Mouse (Mus musculus) intestine, embryonic 14.5 days (tissue): Measurements from ENCODE around the gene Ppp1cb. TPM values are rescaled to one million over a fixed set of nuclear protein-coding genes. Genes with fewer than 3 reads are reported as not detected.
"Not testable (repeated sequence)": the region's sequence is repeated elsewhere in the genome, so short reads cannot be mapped to it uniquely, and the experiment has no call there.

Experiments
- ATAC-seq: fragments of 200-750 bp; cut with Nextera tagmentation; replicated peaks from 2 replicates; pipeline ENCODE4 v1.8.0; 2017; ENCODE audit warnings: low read depth, moderate number of reproducible peaks, moderate TSS enrichment, moderate library complexity; ENCODE audit not compliant: low FRiP score, low TSS enrichment
- DNase-seq: peaks from one replicate; pipeline ENCODE4 v3.0.0-alpha.2; 2018; ENCODE audit warnings: low spot score
- H3K27ac ChIP-seq: fragments of 300-500 bp; sonication (generic); 2 replicates; pipeline ENCODE4 v1.5.1; 2014; ENCODE audit warnings: low read depth, mild to moderate bottlenecking, control low read depth
- H3K27me3 ChIP-seq: fragments of 300-500 bp; sonication (generic); replicated peaks from 2 replicates; pipeline ENCODE4 v1.6.1; 2014; ENCODE audit warnings: low read length, control low read depth; ENCODE audit not compliant: control insufficient read depth, insufficient read depth
- H3K36me3 ChIP-seq: fragments of 300-500 bp; sonication (generic); 2 replicates; pipeline ENCODE4 v1.6.1; 2014; ENCODE audit warnings: low read length, control low read depth; ENCODE audit not compliant: control insufficient read depth, insufficient read depth
- H3K4me1 ChIP-seq: fragments of 300-500 bp; sonication (generic); replicated peaks from 2 replicates; pipeline ENCODE4 v1.6.1; 2014; ENCODE audit warnings: low read length, control low read depth, mixed read lengths; ENCODE audit not compliant: control insufficient read depth, insufficient read depth
- H3K4me2 ChIP-seq: fragments of 300-500 bp; sonication (generic); 2 replicates; pipeline ENCODE4 v1.6.1; 2014; ENCODE audit warnings: low read length
- H3K4me3 ChIP-seq: fragments of 300-500 bp; sonication (generic); 2 replicates; pipeline ENCODE4 v1.5.1; 2014; ENCODE audit warnings: low read depth, low read length, control low read depth, mixed read lengths
- H3K9ac ChIP-seq: fragments of 300-500 bp; sonication (generic); 2 replicates; pipeline ENCODE4 v1.6.1; 2014; ENCODE audit warnings: mild to moderate bottlenecking, low read length
- H3K9me3 ChIP-seq: fragments of 300-500 bp; sonication (generic); 2 replicates; pipeline ENCODE4 v1.6.1; 2016; ENCODE audit warnings: low read length, control low read depth; ENCODE audit not compliant: control insufficient read depth
- whole genome bisulfite sequencing: fragments of 180-500 bp; shearing (Covaris S2); extraction: QIAGEN DNeasy Blood & Tissue Kit; methylation state at CpG from one replicate; pipeline ENCODE4 v1.1.7; 2014; 5-methylcytosine and 5-hydroxymethylcytosine counted together
- polyA plus RNA-seq: library from polyadenylated mRNA; unstranded; fragments of >200 nt; fragmentation: Nextera tagmentation; extraction: Ambion mirVana; gene quantifications from 2 replicates; pipeline ENCODE4 v1.2.1, GENCODE M21; 2014

Ppp1cb gene
- polyA plus RNA-seq, 1 experiment from 2014 or later = 239 TPM

DNA sequence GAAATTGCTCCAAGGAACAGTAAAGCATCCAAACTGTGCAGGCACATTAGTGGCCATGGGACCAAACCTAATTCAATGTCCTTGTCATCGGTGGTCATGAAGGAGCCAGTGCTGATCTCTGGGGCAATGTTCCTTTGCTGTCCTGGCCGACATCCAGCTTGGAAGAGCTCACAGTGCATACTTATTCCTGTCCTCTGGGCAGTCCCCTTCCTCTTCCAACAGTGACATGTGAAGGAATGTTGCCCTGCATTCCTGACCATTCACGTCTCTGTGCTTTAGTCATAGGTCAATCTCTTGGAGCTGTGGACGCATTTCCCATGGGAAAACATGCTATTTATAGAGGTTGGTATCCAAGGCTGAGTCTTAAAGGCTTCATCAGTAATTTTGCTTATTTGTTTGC, 41.8 kb upstream of the Ppp1cb start:
- H3K36me3 ChIP-seq = no peaks in the 10 kb centered on the region
- H3K4me1 ChIP-seq = peaks cover 19% of the 10 kb centered on the region
- H3K4me2 ChIP-seq = no peak overlapping the region
- no peak overlapping the region for H3K4me3 ChIP-seq
- ATAC-seq (no peak), DNase-seq (no peak)
- H3K27ac ChIP-seq = no peak overlapping the region
- H3K27me3 ChIP-seq = no peaks in the 10 kb centered on the region
- 54% methylated on average over 4 of the region's 4 CpGs for WGBS
- H3K9me3 ChIP-seq = no peaks in the 10 kb centered on the region
- H3K9ac ChIP-seq = no peak overlapping the region

DNA sequence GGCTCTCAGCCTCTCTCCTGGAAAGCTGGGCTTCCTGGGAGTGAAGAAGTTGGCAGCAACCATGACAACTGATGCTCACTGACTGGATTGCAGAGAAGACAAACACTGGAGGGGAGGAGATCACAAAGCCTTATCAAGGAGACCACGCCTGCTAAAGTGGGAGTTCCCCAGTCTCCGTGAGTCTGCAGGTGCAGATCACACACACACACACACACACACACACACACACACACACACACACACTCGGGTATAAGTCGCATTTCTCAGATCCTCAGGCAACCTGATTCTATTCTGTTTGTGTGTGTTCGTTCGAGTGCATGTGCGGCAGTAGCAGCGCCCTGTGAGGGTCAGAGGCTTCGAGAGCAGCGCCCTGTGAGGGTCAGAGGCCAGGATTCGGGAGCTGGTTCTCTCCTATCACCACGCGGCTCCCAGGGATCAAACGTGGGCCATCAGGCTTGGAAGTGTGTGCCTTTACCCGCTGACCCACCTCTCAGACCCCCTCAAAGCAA, 36.5 kb upstream of the Ppp1cb start:
- Histone ChIP-seq H3K4me1 (no peaks in the 10 kb centered on the region), H3K27ac (no peak overlapping the region), H3K36me3 (no peaks in the 10 kb centered on the region), H3K4me3 (no peak overlapping the region), H3K9me3 (no peaks in the 10 kb centered on the region), H3K4me2 (no peak overlapping the region), H3K9ac (no peak overlapping the region), H3K27me3 (no peaks in the 10 kb centered on the region)
- WGBS = 29% methylated on average over 15 of the region's 15 CpGs
- peak; percentile 58; the same call in 1 of the 2 replicates for ATAC-seq
- DNase-seq = no peak

DNA sequence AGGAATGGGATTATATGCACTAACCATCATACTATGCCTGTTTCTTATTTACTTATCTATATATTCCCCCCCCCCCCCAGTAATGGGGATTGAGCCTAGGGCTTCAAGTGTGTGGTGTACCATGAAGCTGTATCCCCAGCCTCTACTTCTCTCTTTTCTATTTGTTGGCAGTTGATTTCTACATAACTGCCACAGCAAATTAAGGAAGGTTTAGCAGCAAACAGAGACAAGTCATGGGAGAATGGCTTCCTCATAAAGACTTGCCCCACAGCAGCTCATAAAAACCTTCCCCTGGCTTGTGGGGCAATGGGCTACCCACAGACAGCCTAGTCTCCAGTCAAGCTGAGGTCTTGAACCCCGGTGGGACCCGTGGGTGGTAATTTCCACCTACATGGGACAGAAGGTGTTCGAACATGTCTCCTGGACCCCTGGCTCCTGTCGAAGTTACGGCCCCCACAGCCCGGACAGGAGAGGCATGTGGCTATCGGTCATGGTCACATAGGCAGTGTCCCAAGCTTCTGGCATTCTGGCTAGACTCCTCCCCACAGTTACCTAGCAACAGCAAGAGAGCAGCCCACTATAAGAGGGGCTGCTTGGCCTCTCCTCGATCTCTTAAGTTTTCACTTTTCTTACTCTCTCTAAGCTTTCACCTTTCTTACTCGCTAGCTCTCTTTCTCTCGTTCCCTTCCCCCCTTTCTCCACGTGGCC, 35.1 kb upstream of the Ppp1cb start:
- WGBS = 50% methylated on average over 11 of the region's 11 CpGs
- no peak overlapping the region for H3K4me2 ChIP-seq
- H3K4me1 ChIP-seq = no peaks in the 10 kb centered on the region
- no peaks in the 10 kb centered on the region for H3K27me3 ChIP-seq
- DNase-seq = no peak
- no peak overlapping the region for H3K9ac ChIP-seq
- H3K9me3 ChIP-seq = no peaks in the 10 kb centered on the region
- no peak overlapping the region for H3K4me3 ChIP-seq
- no peaks in the 10 kb centered on the region for H3K36me3 ChIP-seq
- no peak for ATAC-seq
- H3K27ac ChIP-seq = no peak overlapping the region

DNA sequence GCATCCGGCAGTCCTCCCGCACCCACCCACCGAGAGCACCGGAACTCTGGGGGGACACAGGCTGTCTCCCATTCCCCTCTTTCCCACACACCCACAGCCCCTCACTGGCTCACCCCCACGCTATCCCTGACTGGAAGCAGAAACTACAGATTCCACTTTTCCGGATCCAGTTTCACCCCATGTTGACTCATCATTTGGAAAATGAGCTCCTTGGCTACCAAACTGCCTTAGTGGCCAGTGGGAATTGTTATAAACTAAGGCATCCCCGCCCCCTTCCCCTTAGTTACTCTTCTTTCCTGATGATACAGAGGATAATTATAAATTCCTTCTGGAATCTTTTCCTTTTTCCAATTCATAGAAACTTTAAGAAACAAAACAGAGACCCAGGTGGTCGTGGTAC, 34.2 kb upstream of the Ppp1cb start:
- no peaks in the 10 kb centered on the region for H3K4me1 ChIP-seq
- H3K27me3 ChIP-seq = no peaks in the 10 kb centered on the region
- no peak overlapping the region for H3K4me3 ChIP-seq
- WGBS = 92% methylated on average over 8 of the region's 8 CpGs
- H3K36me3 ChIP-seq = no peaks in the 10 kb centered on the region
- H3K9me3 ChIP-seq = no peaks in the 10 kb centered on the region
- DNase-seq (no peak), ATAC-seq (no peak)
- H3K9ac ChIP-seq = no peak overlapping the region
- no peak overlapping the region for H3K27ac ChIP-seq
- no peak overlapping the region for H3K4me2 ChIP-seq

DNA sequence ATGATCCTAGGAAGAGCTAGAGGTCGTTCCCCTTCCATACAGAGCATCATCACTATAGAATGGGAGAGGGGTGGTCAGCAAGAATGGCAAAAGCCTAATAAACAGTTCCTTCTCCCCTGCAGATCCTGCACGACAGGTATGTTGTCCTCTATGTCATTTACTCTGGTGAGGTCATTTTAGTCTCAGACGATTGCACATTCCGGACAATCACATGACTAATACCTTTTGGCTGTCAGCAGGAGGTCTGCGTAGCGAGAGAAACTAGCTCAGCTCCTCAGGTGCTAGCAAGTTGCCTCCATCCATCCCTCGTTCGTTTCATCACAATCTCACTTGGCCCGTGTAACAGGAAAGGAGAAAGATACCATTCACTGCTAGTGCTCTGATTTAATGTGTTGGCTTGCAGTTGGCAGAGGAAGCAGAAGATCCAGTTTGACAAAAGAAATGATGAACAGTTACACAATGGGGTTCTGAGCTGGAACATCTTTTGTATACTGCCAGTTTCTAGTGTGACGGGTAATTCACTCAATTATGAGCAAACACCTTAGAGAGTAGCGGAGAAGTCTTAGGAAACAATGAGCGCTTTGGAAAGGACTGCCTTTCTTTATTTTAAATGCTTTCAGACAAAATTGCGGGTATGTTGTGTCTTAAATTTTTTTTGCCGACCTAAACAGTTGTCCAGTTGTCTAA, 33.0 kb upstream of the Ppp1cb start:
- no peak overlapping the region for H3K27ac ChIP-seq
- H3K9me3 ChIP-seq = no peaks in the 10 kb centered on the region
- 64% methylated on average over 14 of the region's 14 CpGs for WGBS
- H3K4me3 ChIP-seq = no peak overlapping the region
- no peaks in the 10 kb centered on the region for H3K27me3 ChIP-seq
- ATAC-seq (no peak), DNase-seq (no peak)
- H3K36me3 ChIP-seq = no peaks in the 10 kb centered on the region
- H3K4me1 ChIP-seq = no peaks in the 10 kb centered on the region
- no peak overlapping the region for H3K9ac ChIP-seq
- no peak overlapping the region for H3K4me2 ChIP-seq

DNA sequence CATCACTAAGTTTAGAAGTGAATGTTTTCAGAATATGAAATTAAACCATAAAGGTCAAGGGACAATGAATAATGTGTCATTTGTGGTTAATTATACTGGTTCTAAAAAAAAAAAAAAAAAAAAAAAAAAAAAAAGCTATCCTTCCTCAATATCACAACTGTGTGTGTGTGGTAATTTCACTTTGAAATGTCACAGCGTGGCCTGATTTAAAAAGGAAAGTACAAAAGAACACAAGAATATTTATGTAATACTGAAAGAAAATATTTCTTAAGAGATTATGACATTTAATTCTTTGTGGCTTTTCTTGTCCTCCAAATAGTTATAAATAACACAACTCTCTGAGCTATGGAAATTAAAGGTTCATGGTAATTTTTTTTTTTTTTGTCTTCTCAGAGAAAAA, 28.2 kb upstream of the Ppp1cb start:
- no peak overlapping the region for H3K4me3 ChIP-seq
- H3K27ac ChIP-seq = no peak overlapping the region
- H3K4me1 ChIP-seq = no peaks in the 10 kb centered on the region
- ATAC-seq (no peak), DNase-seq (no peak)
- H3K9ac ChIP-seq = no peak overlapping the region
- H3K27me3 ChIP-seq = no peaks in the 10 kb centered on the region
- no peaks in the 10 kb centered on the region for H3K36me3 ChIP-seq
- no peak overlapping the region for H3K4me2 ChIP-seq
- no peaks in the 10 kb centered on the region for H3K9me3 ChIP-seq
- 100% methylated on average over 1 of the region's 1 CpGs for WGBS

DNA sequence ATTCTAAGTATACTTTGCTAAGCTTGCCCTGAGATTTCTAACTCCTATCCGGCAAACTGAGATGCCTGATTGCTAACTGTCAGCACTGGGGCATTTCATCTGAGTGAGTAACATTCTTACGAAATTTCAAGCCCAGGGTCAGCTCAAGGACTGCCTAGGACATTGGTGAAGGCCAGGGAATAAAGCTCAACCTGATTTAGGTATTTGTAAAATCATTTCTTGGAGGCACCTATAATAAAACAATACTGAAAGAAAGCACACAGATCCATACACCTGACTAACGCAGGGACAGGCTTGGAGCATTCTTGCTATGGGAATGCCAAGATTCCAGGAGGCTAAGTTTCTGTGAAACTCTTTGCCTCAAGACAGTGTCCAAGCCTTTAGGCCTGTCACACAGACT, 24.3 kb upstream of the Ppp1cb start:
- not testable (repeated sequence) for ATAC-seq, H3K4me2 ChIP-seq, DNase-seq, H3K27ac ChIP-seq, H3K4me3 ChIP-seq, H3K9ac ChIP-seq, H3K27me3 ChIP-seq, H3K36me3 ChIP-seq, H3K9me3 ChIP-seq, H3K4me1 ChIP-seq
- WGBS = 92% methylated on average over 3 of the region's 3 CpGs

DNA sequence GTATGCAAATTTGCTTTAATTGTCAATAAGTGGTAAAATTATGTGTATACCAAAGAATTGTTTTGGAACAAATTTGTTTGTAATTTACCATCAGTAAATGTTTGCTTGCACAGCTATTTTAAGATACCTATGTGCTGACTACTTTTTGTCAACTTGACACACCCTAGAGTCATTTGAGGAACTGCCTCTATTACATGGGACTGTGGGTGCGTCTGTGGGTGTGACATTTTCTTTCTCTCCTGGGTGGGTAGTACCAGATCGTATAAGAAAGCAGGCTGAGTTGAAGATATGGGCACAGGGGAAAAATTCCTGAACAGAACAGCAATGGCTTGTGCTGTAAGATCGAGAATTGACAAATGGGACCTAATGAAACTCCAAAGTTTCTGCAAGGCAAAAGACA, 23.0 kb upstream of the Ppp1cb start:
- Histone ChIP-seq H3K9me3 (no peaks in the 10 kb centered on the region), H3K27me3 (no peaks in the 10 kb centered on the region), H3K4me3 (no peak overlapping the region), H3K36me3 (no peaks in the 10 kb centered on the region), H3K4me2 (no peak overlapping the region), H3K9ac (no peak overlapping the region), H3K4me1 (0 out of 2 replicates have a peak, but pooled peaks cover 7% of the 10 kb centered on the region), H3K27ac (no peak overlapping the region)
- no peak for ATAC-seq
- no peak for DNase-seq
- 95% methylated on average over 3 of the region's 3 CpGs for WGBS
